Mouse (Mus musculus) frontal cortex, postnatal 10 days (tissue): ENCODE results near the gene Pphln1.

ENCODE experiments used
- DNase-seq, 2 experiments: peaks; one replicate each; pipeline ENCODE4 v3.0.0; 2022; ENCODE audit warnings: low spot score in 2 of 2, mixed read lengths in 1 of 2

Gene Pphln1

GRCm38 (mm10) chr15:93539415-93539814, 141.3 kb downstream of the Pphln1 start:
- DNase-seq = no peak
